Mouse (Mus musculus): Measurements from ENCODE around the gene Clec3a.

DNA sequence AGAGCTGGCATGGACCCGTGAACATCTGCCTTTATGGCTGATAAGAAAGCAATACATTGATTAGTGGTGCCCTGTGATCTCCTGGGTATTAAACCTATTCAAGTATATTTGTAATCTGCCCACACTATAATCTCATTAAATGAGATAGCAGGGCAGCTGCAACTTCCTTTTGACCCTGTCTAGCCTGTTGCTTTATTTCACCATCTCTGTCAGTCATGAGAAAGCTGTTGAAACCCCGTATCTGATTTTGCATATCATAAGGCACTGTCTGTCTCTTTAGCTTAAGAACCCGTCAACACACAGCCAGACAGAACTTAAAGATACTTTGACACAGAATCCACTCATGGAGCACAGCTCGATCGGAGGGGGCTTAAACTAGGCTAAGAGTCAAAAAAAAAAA is 600 bp downstream of the Clec3a start:
- TF ChIP-seq POLR2AphosphoS5 (IDR thresholded peaks at IDR 0.05; ENCODE audit: insufficient replicate concordance, low read depth, low read length) = no peak
- no peak for TF ChIP-seq CTCF (IDR thresholded peaks at IDR 0.05; ENCODE audit: low read depth, low read length)
- TF ChIP-seq GATA1 (IDR thresholded peaks at IDR 0.05; ENCODE audit: borderline replicate concordance, low read length) = no peak
- TF ChIP-seq GATA2 (IDR thresholded peaks at IDR 0.05; ENCODE audit: borderline replicate concordance, low read depth, low read length) = no peak

All from G1E (cell line).